Mouse (Mus musculus) heart, embryonic 10.5 days (tissue): ENCODE data around the gene Col6a1. TPM values are rescaled to one million over a fixed set of nuclear protein-coding genes. Genes with fewer than 3 reads are reported as not detected.

Source experiments
- DNase-seq: peaks from one replicate; pipeline ENCODE4 v3.0.0-alpha.2; 2017; ENCODE audit warnings: low spot score
- H3K27ac ChIP-seq: fragments of 300-500 bp; sonication (generic); 2 replicates; pipeline ENCODE4 v1.5.1; 2016; ENCODE audit warnings: mild to moderate bottlenecking
- H3K27me3 ChIP-seq: fragments of 300-500 bp; sonication (generic); 2 replicates; pipeline ENCODE4 v1.6.1; 2016; ENCODE audit warnings: mild to moderate bottlenecking; ENCODE audit not compliant: poor library complexity, insufficient read depth, severe bottlenecking
- H3K36me3 ChIP-seq: fragments of 300-500 bp; sonication (generic); 2 replicates; pipeline ENCODE4 v1.6.1; 2016; ENCODE audit warnings: mild to moderate bottlenecking, moderate library complexity
- H3K4me1 ChIP-seq: fragments of 300-500 bp; sonication (generic); 2 replicates; pipeline ENCODE4 v1.6.1; 2016; ENCODE audit warnings: mild to moderate bottlenecking
- H3K4me3 ChIP-seq: fragments of 300-500 bp; sonication (generic); 2 replicates; pipeline ENCODE4 v1.5.1; 2016; ENCODE audit warnings: mild to moderate bottlenecking, moderate library complexity
- H3K9me3 ChIP-seq: fragments of 300-500 bp; sonication (generic); 2 replicates; pipeline ENCODE4 v1.6.1; 2016; ENCODE audit warnings: mild to moderate bottlenecking, moderate library complexity
- WGBS: fragments of 180-500 bp; shearing (Covaris S2); methylation state at CpG from one replicate; pipeline ENCODE4 v1.1.7; 2016; 5-methylcytosine and 5-hydroxymethylcytosine counted together
- polyA plus RNA-seq: library from polyadenylated mRNA; unstranded; fragments of >200 nt; fragmentation: Nextera tagmentation; extraction: Ambion mirVana; gene quantifications from 2 replicates; pipeline ENCODE4 v1.2.1, GENCODE M21; 2016

Col6a1 gene
- polyA plus RNA-seq, 1 experiment from 2014 or later: 17.1 TPM

DNA sequence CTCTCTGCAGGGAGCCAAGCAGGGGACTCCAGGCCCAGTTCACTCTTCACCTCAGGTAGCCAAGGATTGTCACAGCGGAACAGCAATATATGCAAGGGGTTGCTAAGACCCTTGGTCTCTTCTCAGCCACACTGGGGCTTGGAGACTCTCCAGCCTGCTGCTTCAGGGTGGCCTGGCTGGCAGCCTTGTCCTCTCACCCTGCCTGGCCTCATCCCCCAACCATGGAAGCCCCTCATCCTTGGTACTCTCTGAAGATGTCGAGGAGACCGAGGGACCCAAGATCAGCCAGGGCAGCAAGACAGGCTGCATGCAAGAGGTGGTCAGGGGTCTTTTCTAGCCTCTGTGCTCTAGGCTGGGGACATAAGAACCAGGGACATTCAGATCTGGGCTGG lies 7.7 kb upstream of the Col6a1 start:
- Histone ChIP-seq H3K27me3 (peaks cover 20% of the 10 kb centered on the region; the same call in 1 of the 2 replicates), H3K36me3 (no peaks in the 10 kb centered on the region), H3K27ac (peak overlapping the region; percentile 80), H3K4me3 (peak overlapping the region; percentile 36; the same call in 1 of the 2 replicates), H3K4me1 (peaks cover 29% of the 10 kb centered on the region), H3K9me3 (no peaks in the 10 kb centered on the region)
- 24% methylated on average over 3 of the region's 3 CpGs for WGBS
- peak; percentile 74 for DNase-seq

DNA sequence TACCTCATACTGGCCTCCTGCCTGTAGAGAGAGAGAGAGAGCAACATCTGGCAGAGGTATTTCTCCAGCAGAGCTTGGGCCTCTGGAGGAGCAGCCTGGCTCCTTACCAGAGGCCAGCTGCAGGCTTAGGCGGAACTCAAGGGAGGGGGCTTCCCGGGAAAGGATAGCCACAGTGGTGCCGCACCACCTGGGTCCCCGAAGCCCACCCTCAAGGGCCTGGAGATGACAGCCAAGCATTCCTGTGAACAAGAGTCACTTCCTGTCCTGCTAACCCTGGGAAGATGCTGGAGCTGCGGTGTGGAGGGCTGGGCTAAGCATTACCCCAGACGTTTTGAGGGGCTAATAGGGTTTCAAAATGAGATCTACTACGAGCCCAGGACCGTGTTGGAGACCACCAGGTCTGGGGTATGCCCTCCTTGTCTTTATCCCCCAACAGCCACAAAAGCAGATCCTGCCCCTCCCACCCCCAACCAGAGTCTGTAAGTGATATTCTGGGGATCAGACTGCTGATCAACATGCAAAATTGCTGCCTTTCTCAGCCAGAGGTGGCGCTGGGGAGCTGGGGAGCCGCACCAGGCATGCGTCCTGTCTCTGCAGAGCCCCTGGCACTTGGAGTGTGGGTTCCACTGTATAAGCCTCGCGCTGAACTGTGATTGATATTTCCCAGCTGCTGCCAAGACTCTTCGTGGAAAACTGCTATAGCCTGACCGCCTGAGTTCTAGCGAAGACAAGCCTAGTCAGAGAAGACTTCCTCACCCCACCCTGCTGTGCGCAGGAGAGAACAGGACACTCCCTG lies 7.1 kb upstream of the Col6a1 start:
- H3K27ac ChIP-seq: peak overlapping the region; percentile 80
- no peaks in the 10 kb centered on the region for H3K36me3 ChIP-seq
- H3K9me3 ChIP-seq: no peaks in the 10 kb centered on the region
- DNase-seq: peak; percentile 92
- peaks cover 20% of the 10 kb centered on the region; the same call in 1 of the 2 replicates for H3K27me3 ChIP-seq
- 8% methylated on average over 17 of the region's 17 CpGs for WGBS
- peaks cover 31% of the 10 kb centered on the region for H3K4me1 ChIP-seq
- H3K4me3 ChIP-seq: peak overlapping the region; percentile 36

DNA sequence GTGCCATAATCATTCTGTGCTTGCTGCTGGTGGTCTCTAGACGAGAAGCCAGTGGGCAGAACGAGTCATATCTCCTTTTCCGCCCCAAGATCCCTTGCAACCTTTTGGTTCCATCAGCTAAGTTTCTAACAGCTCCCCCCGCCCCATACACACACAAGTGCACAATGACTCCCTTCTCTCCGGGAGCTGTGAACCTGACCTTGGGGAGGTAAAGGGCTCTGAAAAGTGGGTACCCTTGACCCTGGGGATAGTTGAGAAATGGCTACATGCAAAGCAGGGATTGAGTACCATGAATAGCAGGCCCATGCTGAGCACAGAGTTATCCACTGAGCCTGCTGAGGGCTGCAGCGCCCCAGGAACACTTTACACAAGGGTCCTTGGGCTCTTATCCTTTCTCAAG lies 6.4 kb upstream of the Col6a1 start:
- peaks cover 24% of the 10 kb centered on the region; the same call in 1 of the 2 replicates for H3K27me3 ChIP-seq
- peak overlapping the region; percentile 80 for H3K27ac ChIP-seq
- no peaks in the 10 kb centered on the region for H3K36me3 ChIP-seq
- H3K9me3 ChIP-seq: no peaks in the 10 kb centered on the region
- H3K4me3 ChIP-seq: no peak overlapping the region
- peak; percentile 67 for DNase-seq
- H3K4me1 ChIP-seq: peaks cover 34% of the 10 kb centered on the region
- WGBS: 60% methylated on average over 6 of the region's 6 CpGs

DNA sequence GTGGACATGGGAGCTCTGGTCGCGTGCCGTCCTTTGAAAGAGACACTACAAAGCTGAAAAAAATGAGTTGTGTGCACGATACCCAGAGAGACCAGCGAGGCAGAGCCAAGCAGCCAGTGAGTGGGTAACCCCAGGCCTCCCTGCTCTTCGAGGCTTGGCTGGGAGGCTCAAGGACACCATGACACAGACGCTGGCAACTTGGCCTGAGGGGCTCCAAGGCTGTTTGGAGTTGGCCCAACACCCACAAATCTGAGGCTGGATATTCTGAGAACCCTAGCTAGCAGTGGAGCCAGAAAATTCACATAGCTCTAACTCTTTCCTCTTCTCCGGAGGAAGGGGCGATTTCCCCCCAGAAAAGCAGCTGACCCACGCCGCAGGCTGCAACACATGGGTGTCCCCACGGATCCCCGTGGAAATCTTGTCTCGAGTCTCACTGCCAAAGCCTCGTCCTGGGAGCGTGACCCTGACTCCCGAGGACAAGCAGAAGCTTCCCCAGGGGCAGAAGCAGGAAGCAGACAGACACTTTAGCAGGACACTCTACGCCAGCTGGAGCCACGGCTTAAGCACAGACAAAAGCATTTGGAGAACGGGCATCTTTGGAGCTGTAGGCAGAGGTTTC lies 5.8 kb upstream of the Col6a1 start:
- no peaks in the 10 kb centered on the region for H3K9me3 ChIP-seq
- H3K27me3 ChIP-seq: peaks cover 24% of the 10 kb centered on the region; the same call in 1 of the 2 replicates
- 0 out of 2 replicates have a peak overlapping the region, but pooled peaks have one; percentile 3 for H3K4me3 ChIP-seq
- H3K36me3 ChIP-seq: no peaks in the 10 kb centered on the region
- 74% methylated on average over 20 of the region's 20 CpGs for WGBS
- peak; percentile 72 for DNase-seq
- H3K27ac ChIP-seq: peak overlapping the region; percentile 80
- H3K4me1 ChIP-seq: peaks cover 34% of the 10 kb centered on the region

GRCm38 (mm10) chr10:76729631-76730620 lies 4.0 kb upstream of the Col6a1 start:
- WGBS: 80% methylated on average over 19 of the region's 19 CpGs
- DNase-seq: peak; percentile 70
- no peak overlapping the region for H3K27ac ChIP-seq
- H3K4me3 ChIP-seq: no peak overlapping the region
- peaks cover 19% of the 10 kb centered on the region; the same call in 1 of the 2 replicates for H3K27me3 ChIP-seq
- H3K9me3 ChIP-seq: no peaks in the 10 kb centered on the region
- peaks cover 44% of the 10 kb centered on the region for H3K4me1 ChIP-seq
- no peaks in the 10 kb centered on the region for H3K36me3 ChIP-seq

GRCm38 (mm10) chr10:76728369-76728768 lies 2.4 kb upstream of the Col6a1 start:
- Histone ChIP-seq H3K9me3 (no peaks in the 10 kb centered on the region), H3K27ac (peak overlapping the region; percentile 60), H3K4me3 (peak overlapping the region; percentile 25; the same call in 1 of the 2 replicates), H3K4me1 (peaks cover 46% of the 10 kb centered on the region), H3K36me3 (no peaks in the 10 kb centered on the region), H3K27me3 (peaks cover 19% of the 10 kb centered on the region; the same call in 1 of the 2 replicates)
- WGBS: 16% methylated on average over 11 of the region's 11 CpGs
- DNase-seq: peak; percentile 85

GRCm38 (mm10) chr10:76727301-76727700 lies 1.3 kb upstream of the Col6a1 start:
- Histone ChIP-seq H3K4me3 (no peak overlapping the region), H3K4me1 (peaks cover 37% of the 10 kb centered on the region), H3K27ac (peak overlapping the region; percentile 32; the same call in 1 of the 2 replicates), H3K36me3 (0 out of 2 replicates have a peak, but pooled peaks cover 2% of the 10 kb centered on the region), H3K9me3 (no peaks in the 10 kb centered on the region), H3K27me3 (peaks cover 19% of the 10 kb centered on the region; the same call in 1 of the 2 replicates)
- no peak for DNase-seq
- 89% methylated on average over 7 of the region's 7 CpGs for WGBS

GRCm38 (mm10) chr10:76726866-76727265 lies 898 bp upstream of the Col6a1 start:
- Histone ChIP-seq H3K27ac (peak overlapping the region; percentile 32; the same call in 1 of the 2 replicates), H3K9me3 (no peaks in the 10 kb centered on the region), H3K4me1 (peaks cover 33% of the 10 kb centered on the region), H3K36me3 (peaks cover 3% of the 10 kb centered on the region; the same call in 1 of the 2 replicates), H3K27me3 (peaks cover 19% of the 10 kb centered on the region; the same call in 1 of the 2 replicates), H3K4me3 (no peak overlapping the region)
- peak; percentile 69 for DNase-seq
- 84% methylated on average over 4 of the region's 4 CpGs for WGBS

GRCm38 (mm10) chr10:76725097-76725496 lies 871 bp downstream of the Col6a1 start:
- H3K36me3 ChIP-seq: peaks cover 10% of the 10 kb centered on the region; the same call in 1 of the 2 replicates
- H3K4me1 ChIP-seq: peaks cover 29% of the 10 kb centered on the region
- H3K9me3 ChIP-seq: no peaks in the 10 kb centered on the region
- peaks cover 12% of the 10 kb centered on the region; the same call in 1 of the 2 replicates for H3K27me3 ChIP-seq
- H3K4me3 ChIP-seq: peak overlapping the region; percentile 37; the same call in 1 of the 2 replicates
- H3K27ac ChIP-seq: peak overlapping the region; percentile 83
- DNase-seq: no peak
- WGBS: 72% methylated on average over 2 of the region's 2 CpGs

DNA sequence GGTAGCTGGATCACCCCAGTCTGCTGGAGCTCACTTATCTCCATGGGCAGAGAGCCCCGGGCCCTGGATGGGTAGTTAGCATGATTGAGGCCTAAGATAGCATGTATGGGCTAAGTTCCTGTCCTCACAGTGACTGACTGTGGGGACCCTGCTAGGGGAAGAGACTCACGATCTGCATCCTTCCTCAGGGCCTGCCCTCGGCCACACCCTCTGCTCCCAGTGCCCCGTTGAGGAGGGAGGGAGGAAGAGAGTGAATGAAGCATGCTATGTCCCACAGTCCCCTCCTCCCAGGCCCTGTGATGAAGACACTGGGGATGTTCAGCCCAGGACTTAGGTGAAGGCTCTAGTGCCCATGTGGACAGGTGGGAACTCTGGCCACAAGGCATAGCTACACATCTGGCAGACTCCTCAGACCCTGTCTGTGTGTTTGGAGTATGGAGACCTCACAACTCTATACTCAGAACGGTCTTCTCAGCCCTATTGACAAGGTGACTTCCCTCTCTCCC lies 1.7 kb downstream of the Col6a1 start:
- WGBS: 54% methylated on average over 5 of the region's 5 CpGs
- peaks cover 29% of the 10 kb centered on the region for H3K4me1 ChIP-seq
- H3K4me3 ChIP-seq: no peak overlapping the region
- H3K27ac ChIP-seq: no peak overlapping the region
- H3K27me3 ChIP-seq: 0 out of 2 replicates have a peak, but pooled peaks cover 4% of the 10 kb centered on the region
- H3K9me3 ChIP-seq: no peaks in the 10 kb centered on the region
- H3K36me3 ChIP-seq: peaks cover 13% of the 10 kb centered on the region; the same call in 1 of the 2 replicates
- DNase-seq: peak; percentile 71

DNA sequence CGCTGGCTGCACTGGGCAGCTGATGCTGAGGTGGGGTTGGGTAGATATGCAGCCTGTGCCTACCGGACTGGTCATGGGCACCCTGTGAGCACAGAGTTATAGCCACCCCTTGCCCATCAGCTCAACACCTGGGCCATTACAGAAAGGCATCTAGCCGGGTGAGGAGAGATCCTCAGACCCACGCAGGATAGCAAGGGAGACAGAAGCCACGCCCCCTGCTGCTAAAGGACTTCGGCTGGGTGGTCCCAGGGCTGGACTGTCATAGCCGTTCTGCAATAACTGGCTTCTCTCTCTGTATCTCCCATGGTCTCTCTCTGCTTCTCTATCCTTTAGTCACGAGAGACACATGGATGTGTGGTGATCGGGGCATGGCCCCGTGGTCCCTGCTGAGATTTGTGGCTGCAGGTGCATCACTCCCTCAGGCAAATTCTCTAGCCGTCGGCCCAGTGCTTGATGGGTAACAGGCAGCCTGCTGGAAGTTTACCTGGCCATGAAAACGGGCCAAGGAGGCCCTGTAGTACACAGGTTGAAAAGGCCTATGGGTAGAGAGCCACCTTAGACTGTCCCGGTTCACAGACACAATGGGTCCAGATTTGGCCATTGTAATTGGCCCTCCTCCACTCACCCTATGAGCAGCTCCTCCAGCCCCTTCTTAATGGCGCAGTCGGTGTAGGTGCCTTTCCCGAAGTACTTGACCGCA lies 3.1 kb downstream of the Col6a1 start:
- H3K9me3 ChIP-seq: no peaks in the 10 kb centered on the region
- peaks cover 14% of the 10 kb centered on the region; the same call in 1 of the 2 replicates for H3K36me3 ChIP-seq
- peaks cover 25% of the 10 kb centered on the region for H3K4me1 ChIP-seq
- 0 out of 2 replicates have a peak, but pooled peaks cover 4% of the 10 kb centered on the region for H3K27me3 ChIP-seq
- H3K4me3 ChIP-seq: no peak overlapping the region
- DNase-seq: peak; percentile 69
- 84% methylated on average over 18 of the region's 18 CpGs for WGBS
- no peak overlapping the region for H3K27ac ChIP-seq
